Mouse (Mus musculus) kidney, postnatal 36 days (tissue): ENCODE measurements at regions not wholly inside any gene's neighbourhood (a gene's known extent, or its start where the extent isn't known, plus 50 kb on each side); places are given as distances from the start of the nearest gene placed in this dataset.
A peak's percentile ranks its signal among the peaks of the same experiment; 100 is the strongest.

Experiments used
- DNase-seq, 2 experiments: peaks; one replicate each; pipeline ENCODE4 v3.0.0; 2021 to 2022; ENCODE audit warnings: mixed read lengths in 2 of 2

GRCm38 (mm10) chr6:147755750-147756523 lies 280.3 kb downstream of the Ccdc91 start:
- DNase-seq = no peak

DNA sequence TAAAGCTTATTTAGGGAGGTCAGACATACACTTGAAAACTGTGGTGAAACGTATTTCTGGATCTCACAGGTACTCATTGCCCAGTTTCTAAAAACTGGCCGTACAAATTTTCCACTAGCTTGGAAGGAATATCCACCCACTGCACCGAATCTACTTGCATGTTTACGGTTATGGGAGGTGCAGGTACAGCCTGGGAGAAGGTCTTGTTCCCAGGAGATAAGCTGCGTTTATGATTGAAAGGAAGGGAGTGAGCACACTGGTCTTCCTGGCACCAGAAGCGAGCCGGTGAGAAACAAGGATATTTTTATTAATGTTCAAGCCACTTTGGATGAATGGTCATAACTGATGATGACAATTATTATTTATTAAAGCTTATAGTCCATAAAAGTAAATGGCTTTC lies 283.9 kb downstream of the Ccdc91 start:
- no peak for DNase-seq

GRCm38 (mm10) chr6:147760113-147760512 lies 284.5 kb downstream of the Ccdc91 start:
- peak in 1 of 2 experiments; percentile 21 for DNase-seq

DNA sequence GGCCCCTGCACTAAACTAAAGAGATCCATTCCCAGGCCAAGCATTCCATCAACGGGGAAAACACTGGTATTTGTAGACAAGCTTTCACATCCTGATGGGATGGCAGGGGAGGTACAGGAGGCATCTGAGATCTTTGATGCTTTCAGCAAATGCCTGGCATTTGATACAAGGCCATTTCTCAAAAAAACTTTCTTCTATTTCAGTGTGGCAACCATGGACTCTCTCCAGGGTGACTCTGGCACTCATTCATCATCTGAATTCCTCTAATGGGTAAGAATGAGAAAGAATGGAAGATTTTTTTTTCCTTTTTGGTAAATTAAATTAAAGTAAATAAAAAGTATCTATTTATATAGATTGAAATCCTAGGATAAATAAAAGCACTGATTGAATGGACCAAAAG lies 281.8 kb upstream of the Far2 start:
- DNase-seq = no peak

GRCm38 (mm10) chr6:147769180-147769579 lies 277.9 kb upstream of the Far2 start:
- no peak for DNase-seq

- DNase-seq = no peak
Observed at GRCm38 (mm10) chr6:147770034-147770433, 277.0 kb upstream of the Far2 start.

GRCm38 (mm10) chr6:147771411-147771810 lies 275.6 kb upstream of the Far2 start:
- DNase-seq = no peak

- no peak for DNase-seq
Observed at GRCm38 (mm10) chr6:147773904-147774303, 273.2 kb upstream of the Far2 start.

DNA sequence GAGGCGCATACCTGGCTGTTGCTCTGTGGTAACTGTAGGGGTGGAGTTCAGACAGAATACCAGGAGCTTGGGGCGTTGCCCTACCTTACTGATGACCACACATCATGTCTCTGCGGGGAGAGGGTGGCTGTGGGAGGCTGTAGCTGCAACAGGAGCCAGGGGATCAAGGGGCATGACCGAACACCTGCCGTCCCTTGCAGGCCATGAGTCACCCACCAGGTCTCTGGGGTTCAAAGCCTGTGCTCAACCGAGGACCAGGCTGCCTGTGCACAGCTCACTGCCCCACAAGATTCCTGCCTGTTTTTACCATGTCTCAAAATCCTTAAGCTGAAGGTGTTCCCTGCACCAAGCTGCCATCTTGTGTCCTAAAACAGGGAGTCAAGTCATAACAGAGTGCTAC lies 272.4 kb upstream of the Far2 start:
- no peak for DNase-seq

DNA sequence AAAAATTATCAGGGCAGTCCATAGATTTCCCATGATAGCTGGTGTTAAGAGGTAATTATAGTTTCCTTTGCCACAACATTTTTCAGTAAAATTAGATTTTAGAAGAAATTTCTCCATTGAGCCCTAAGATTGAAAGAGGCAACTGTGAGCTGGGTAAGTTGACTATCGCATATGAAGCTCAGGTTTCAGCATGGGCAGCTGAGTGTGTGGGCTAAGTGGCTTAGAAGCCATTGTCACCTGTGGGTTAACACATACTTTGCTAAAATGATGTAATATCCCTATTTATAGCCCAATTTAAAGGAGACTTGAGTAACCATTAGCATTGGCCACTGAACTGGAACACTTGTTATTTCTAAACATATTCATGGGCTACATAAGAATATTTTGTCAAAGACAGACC lies 267.6 kb upstream of the Far2 start:
- no peak for DNase-seq

GRCm38 (mm10) chr6:147784249-147784648 lies 262.8 kb upstream of the Far2 start:
- DNase-seq = no peak

DNA sequence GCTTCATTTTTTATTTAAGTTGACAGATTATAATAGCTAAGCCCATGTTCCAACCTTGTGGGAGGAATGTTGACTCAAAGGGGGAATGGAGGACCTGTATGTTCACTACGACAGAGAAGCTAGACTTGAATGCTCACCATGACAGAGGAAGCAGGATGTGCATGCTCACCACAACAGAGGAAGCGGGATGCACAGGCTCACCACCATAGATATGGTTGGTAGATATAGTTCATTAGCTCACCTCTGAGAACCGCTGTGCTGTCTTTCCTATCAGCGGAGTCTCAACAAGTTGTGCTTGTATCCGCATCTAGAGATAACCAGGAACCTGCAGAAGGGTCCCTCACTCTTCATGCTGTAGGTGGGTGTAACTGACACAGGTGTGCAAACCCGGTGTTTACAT lies 262.2 kb upstream of the Far2 start:
- DNase-seq = no peak

DNA sequence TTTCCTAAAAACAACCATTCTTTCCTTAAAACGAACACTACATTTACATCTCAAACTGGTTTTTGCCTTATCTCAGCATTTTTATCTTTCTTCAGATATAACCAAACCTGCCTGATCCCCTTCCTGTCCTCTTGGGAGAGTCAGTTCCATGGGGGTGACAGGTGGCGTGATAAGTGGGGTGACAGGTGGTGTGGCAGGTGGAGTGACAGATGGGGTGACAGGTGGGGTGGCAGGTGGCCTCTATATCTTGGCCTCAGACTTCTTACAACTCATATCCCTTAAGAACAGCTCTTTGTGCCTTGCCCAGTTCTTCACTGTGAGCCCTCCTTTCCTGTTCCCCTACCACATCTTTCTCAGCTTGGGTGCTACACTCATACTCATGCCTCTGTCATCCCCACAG lies 259.0 kb upstream of the Far2 start:
- DNase-seq = no peak

- DNase-seq = no peak
Observed at GRCm38 (mm10) chr6:147789112-147789511, 257.9 kb upstream of the Far2 start.

DNA sequence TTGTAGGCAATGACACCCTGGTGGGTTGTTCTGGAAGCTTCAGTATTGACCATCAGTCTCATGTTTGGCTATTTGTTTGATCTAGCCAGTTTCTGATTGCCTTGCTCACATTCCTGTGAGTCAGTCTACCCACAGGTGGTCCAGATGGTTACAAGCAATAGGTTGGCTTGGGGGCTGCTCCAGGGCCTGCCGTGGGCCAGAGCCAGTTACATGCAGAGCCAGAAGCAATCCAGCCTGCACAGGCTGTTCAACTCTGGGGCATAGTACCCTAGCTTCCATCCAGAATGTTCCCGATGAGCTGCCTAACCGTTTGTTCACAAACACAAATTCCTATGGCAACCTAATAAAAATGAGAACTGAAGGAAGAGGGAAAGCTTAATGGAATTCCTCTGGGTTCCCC lies 253.2 kb upstream of the Far2 start:
- no peak for DNase-seq

DNA sequence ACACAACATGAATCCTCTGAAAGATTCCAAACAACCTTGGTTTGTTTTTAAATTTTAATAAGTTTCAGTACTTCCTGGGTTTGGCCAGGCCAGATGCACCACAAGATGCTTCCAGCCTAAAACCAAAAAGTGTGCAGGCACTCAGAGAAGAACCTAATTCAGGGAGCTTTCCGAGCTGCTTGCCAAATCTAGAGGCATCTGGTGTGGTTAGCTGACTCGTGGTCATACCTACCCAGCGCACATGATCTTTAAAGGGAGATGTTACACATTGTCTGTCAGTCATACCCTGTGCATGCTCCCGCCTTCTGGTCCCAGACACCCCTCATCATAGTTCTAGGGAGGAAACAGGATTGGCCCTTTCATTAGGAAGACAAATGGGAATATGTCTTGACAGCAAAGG lies 252.7 kb upstream of the Far2 start:
- DNase-seq = no peak

DNA sequence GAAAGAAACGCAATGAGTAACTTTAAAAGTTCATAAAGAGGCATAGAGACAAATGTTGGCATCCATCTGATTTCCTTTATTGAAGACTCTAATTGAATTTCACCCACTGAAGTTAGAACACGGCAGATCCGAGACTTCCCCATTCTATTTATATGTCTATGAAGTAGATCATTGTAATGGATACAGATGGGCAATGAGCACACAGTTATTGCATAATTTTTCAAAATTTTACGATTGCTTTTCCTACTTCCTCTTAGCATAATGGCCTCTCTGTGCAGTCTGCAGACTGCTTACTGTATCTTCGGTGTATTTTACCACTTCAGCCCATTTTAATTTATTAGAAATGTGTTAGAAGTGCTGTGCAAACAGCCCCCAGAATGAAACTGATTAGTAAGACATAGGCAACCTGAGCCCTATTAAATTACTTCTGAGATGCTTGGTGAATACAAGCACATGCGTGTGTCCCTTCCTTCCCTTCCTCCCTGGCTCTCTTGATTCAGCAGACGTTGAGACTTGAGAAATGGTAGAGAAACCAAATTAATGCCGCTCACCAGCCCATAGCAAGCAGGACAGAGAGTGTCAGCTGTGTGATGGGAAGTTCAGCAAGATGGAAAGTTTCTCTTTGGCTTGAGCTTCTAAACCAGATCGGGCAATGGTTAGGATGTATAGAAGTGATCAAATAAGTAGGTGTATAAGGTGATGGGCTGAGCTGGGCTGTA lies 247.9 kb upstream of the Far2 start:
- DNase-seq = no peak

- no peak for DNase-seq
Observed at GRCm38 (mm10) chr6:147799861-147800260, 247.2 kb upstream of the Far2 start.

DNA sequence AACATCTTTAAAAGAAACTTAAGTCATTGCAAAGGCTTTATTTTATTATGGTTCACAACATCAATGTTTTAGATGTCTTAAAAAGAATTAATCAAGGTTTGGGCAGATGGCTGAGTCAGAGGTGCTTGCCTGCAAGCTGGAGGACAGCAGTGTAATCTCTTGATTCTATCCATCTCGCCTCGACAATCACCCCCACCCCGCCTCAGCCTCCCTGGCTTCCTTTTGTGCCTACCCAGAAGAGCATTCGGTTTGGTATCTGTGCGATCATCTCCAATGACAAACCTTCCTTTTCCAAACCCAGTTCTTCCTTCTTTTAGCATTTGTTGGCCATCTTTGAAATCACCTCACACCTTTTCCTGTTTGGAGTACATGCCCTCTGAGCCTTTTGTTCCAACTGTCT lies 246.2 kb upstream of the Far2 start:
- no peak for DNase-seq

DNA sequence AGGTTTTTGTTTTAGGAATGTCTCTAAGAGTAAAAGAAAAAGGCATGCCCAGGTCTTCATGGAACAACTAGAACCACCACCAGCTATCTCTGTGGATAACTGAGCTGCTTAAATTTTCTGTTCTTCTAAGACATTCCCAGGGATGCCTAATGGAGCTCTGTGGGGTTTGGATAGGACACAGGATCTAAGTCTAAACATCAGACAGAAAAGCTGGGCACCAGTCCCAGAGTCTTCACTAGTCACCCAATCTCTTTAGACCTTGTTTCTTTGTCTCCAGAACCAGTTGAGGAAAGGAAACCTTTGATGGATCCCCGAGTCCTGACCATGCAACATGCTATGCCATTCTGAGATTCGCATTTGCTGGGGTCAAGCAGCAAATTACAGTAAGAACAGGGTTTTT lies 243.2 kb upstream of the Far2 start:
- no peak for DNase-seq

DNA sequence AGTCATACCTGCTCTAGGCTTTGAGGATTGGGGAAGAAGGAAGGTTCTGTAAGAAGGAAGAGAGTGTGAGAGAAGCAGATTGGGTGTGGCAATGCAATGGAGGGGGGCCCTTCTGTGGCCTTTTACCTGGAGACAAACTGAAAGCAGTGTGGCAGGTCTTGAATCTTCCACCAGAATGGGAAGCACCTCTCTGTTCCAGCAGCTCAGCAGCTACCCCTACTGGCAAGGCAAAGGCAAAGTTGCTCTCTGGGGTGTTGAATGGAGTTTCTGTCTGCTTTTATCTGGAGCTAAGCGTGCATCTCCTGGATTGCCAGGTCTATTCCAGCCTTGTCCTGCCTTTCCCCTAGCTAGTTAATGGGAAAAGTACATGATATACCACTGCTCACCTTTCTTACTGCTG lies 236.3 kb upstream of the Far2 start:
- DNase-seq = peak; percentile 25 to 81

DNA sequence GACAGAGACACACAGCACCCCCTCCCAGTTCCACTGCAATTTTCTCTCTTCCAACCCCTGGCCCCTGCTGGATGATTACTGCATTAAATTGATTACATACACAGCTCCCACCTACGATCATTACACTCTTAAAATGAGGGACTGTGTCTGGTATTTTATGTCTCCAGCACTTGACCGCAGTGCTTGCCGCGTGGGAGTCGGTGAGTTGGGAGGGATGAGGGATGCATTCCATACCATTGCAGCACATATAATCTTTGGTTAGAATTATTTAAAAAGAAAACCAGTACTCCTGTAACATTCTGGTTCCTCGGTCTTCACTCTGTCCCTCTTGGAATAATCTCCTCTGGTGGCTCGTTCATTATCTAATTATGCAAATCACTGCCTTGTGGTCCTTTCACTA lies 230.2 kb upstream of the Far2 start:
- DNase-seq = no peak

DNA sequence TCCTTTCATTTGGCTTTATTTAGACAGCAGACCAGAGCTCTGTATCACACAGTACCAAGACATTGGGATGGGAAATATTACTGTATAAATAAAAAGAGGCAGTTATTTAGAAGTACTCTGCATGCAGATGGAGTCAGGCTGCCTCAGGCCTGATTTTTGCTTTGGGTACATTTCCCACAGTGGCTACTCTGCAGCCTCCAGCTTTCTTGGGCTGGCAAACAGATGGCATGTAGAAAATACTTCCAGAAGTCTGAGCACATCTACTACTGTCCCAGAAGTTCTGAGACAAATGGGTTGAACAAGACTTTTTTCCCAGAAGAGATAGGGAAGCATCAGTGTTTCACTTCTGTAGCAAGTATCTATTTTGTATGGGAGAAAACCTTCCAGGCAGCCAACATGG lies 229.8 kb upstream of the Far2 start:
- no peak for DNase-seq

- no peak for DNase-seq
Observed at GRCm38 (mm10) chr6:147822215-147822614, 224.8 kb upstream of the Far2 start.

- DNase-seq = no peak
Observed at GRCm38 (mm10) chr6:147832521-147832920, 214.5 kb upstream of the Far2 start.
